In genomic region chr12:85182345-85182643, GRCm38 (mm10) we compare ENCODE assay signal across 11 mouse cellular contexts. TPM values are rescaled to one million over a fixed set of nuclear protein-coding genes. Genes with fewer than 3 reads are reported as not detected.
DNase-seq lines count a peak whose midpoint lies in the region; ATAC-seq and TF ChIP-seq lines count a peak whose summit lies in the region.
"Had no signal": no experiment of that assay in that cellular context is flagged by ENCODE, and none has a peak within 500 bp of the region (broad histone marks: within the 10 kb centered on the region; RNA-seq: fewer than 3 reads in every experiment).

No protein-coding gene starts in this region.

- no peak for ATAC-seq in stomach, embryonic 15.5 days (ENCODE audit: insufficient read depth, low FRiP score, low read depth)
- no peak for ATAC-seq in stomach, postnatal 0 days (ENCODE audit: low FRiP score, low TSS enrichment)
- no peak for ATAC-seq in limb, embryonic 15.5 days (ENCODE audit: insufficient number of reproducible peaks, low FRiP score, low TSS enrichment, low read depth)
- ATAC-seq in stomach, embryonic 16.5 days (ENCODE audit: insufficient read depth, low FRiP score), result no peak

- DNase-seq in heart, embryonic 10.5 days (ENCODE audit: low spot score), result no peak
- DNase-seq in heart, adult 8-10 months (ENCODE audit: low spot score), result no peak
- DNase-seq in stomach, postnatal 0 days (ENCODE audit: low spot score), result no peak
- DNase-seq in T-cell, adult 2 months (ENCODE audit: low spot score), result no peak
- no peak for DNase-seq in lung, postnatal 4 days
- DNase-seq: liver; thymus, adult 2 months had no signal

- no peaks in the 10 kb centered on the region for H3K9me3 ChIP-seq in heart, embryonic 10.5 days
- H3K9me3 ChIP-seq in stomach, embryonic 15.5 days, result no peaks in the 10 kb centered on the region
- H3K9me3 ChIP-seq in stomach, postnatal 0 days (ENCODE audit: control insufficient read depth, low read length), result no peaks in the 10 kb centered on the region
- H3K9me3 ChIP-seq in limb, embryonic 15.5 days, result no peaks in the 10 kb centered on the region
- no peaks in the 10 kb centered on the region for H3K9me3 ChIP-seq in stomach, embryonic 16.5 days (replicated peaks; ENCODE audit: control insufficient read depth, low read length)
- H3K9me3 ChIP-seq: megakaryocyte, embryonic 14.5 days had no signal

- no peak for TF ChIP-seq CTCF in stomach, postnatal 0 days (IDR thresholded peaks at IDR 0.05; ENCODE audit: low read depth)

- peaks cover 40% of the 10 kb centered on the region for H3K4me1 ChIP-seq in heart, embryonic 10.5 days
- peaks cover 17% of the 10 kb centered on the region for H3K4me1 ChIP-seq in stomach, embryonic 15.5 days
- no peaks in the 10 kb centered on the region for H3K4me1 ChIP-seq in stomach, postnatal 0 days (replicated peaks; ENCODE audit: control insufficient read depth, insufficient read depth)
- H3K4me1 ChIP-seq in limb, embryonic 15.5 days, result peaks cover 25% of the 10 kb centered on the region
- H3K4me1 ChIP-seq in stomach, embryonic 16.5 days (ENCODE audit: control insufficient read depth, insufficient read depth, low read length), result peaks cover 21% of the 10 kb centered on the region

- TF ChIP-seq EP300 in stomach, postnatal 0 days (optimal IDR thresholded peaks at IDR 0.05), result no peak

- H3K36me3 ChIP-seq in heart, embryonic 10.5 days, result no peaks in the 10 kb centered on the region
- H3K36me3 ChIP-seq in stomach, embryonic 15.5 days, result no peaks in the 10 kb centered on the region
- H3K36me3 ChIP-seq in stomach, postnatal 0 days (ENCODE audit: control insufficient read depth, insufficient read depth, low read length), result no peaks in the 10 kb centered on the region
- no peaks in the 10 kb centered on the region for H3K36me3 ChIP-seq in limb, embryonic 15.5 days
- H3K36me3 ChIP-seq in stomach, embryonic 16.5 days (ENCODE audit: control insufficient read depth, insufficient read depth, low read length), result no peaks in the 10 kb centered on the region

- H3K4me3 ChIP-seq in heart, embryonic 10.5 days, result no peak overlapping the region
- no peak overlapping the region for H3K4me3 ChIP-seq in stomach, embryonic 15.5 days (replicated peaks)
- H3K4me3 ChIP-seq in stomach, postnatal 0 days (ENCODE audit: low read depth, low read length), result no peak overlapping the region
- no peak overlapping the region for H3K4me3 ChIP-seq in limb, embryonic 15.5 days
- no peak overlapping the region for H3K4me3 ChIP-seq in stomach, embryonic 16.5 days (replicated peaks; ENCODE audit: low read length)
- H3K4me3 ChIP-seq: megakaryocyte, embryonic 14.5 days had no signal

- peaks cover 58% of the 10 kb centered on the region for H3K27me3 ChIP-seq in heart, embryonic 10.5 days (ENCODE audit: insufficient read depth, poor library complexity, severe bottlenecking)
- 0 out of 2 replicates have a peak, but pooled peaks cover 3% of the 10 kb centered on the region for H3K27me3 ChIP-seq in stomach, embryonic 15.5 days (replicated peaks)
- no peaks in the 10 kb centered on the region for H3K27me3 ChIP-seq in stomach, postnatal 0 days (ENCODE audit: control insufficient read depth, insufficient read depth, low read length)
- H3K27me3 ChIP-seq in limb, embryonic 15.5 days, result peaks cover 16% of the 10 kb centered on the region; the same call in 1 of the 2 replicates
- H3K27me3 ChIP-seq in stomach, embryonic 16.5 days (ENCODE audit: control insufficient read depth, insufficient read depth, low read length), result no peaks in the 10 kb centered on the region

- H3K9ac ChIP-seq in stomach, embryonic 15.5 days, result no peak overlapping the region
- no peak overlapping the region for H3K9ac ChIP-seq in stomach, postnatal 0 days (ENCODE audit: low read length)
- H3K9ac ChIP-seq in limb, embryonic 15.5 days, result no peak overlapping the region
- H3K9ac ChIP-seq in stomach, embryonic 16.5 days (ENCODE audit: low read length), result no peak overlapping the region

- 0 out of 2 replicates have a peak overlapping the region, but pooled peaks have one; percentile 0 for H3K4me2 ChIP-seq in stomach, embryonic 15.5 days
- no peak overlapping the region for H3K4me2 ChIP-seq in stomach, postnatal 0 days (replicated peaks; ENCODE audit: low read depth)
- no peak overlapping the region for H3K4me2 ChIP-seq in limb, embryonic 15.5 days
- H3K4me2 ChIP-seq in stomach, embryonic 16.5 days (ENCODE audit: low read depth, low read length), result 0 out of 2 replicates have a peak overlapping the region, but pooled peaks have one; percentile 2

- 21% methylated on average over 8 of the region's 8 CpGs for WGBS in heart, embryonic 10.5 days
- 15% methylated on average over 8 of the region's 8 CpGs for WGBS in stomach, embryonic 15.5 days
- 24% methylated on average over 8 of the region's 8 CpGs for WGBS in stomach, postnatal 0 days
- 10% methylated on average over 8 of the region's 8 CpGs for WGBS in limb, embryonic 15.5 days
- 24% methylated on average over 8 of the region's 8 CpGs for WGBS in stomach, embryonic 16.5 days

- H3K27ac ChIP-seq in heart, embryonic 10.5 days, result 0 out of 2 replicates have a peak overlapping the region, but pooled peaks have one; percentile 24
- no peak overlapping the region for H3K27ac ChIP-seq in stomach, embryonic 15.5 days
- H3K27ac ChIP-seq in stomach, postnatal 0 days (replicated peaks), result no peak overlapping the region
- H3K27ac ChIP-seq in limb, embryonic 15.5 days, result peak overlapping the region; percentile 17; the same call in 1 of the 2 replicates
- H3K27ac ChIP-seq in stomach, embryonic 16.5 days (ENCODE audit: low read length), result no peak overlapping the region

RNA-seq across cellular contexts. Expression of gene Pgf, which starts 4.7 kb away (rescaled TPM):
- 9.3 and 13.6 TPM in 2 replicates for polyA plus RNA-seq in heart, embryonic 10.5 days (2016; fragmentation: Nextera tagmentation; extraction: Ambion mirVana)
- 1 to 10 TPM; 3.7 to 5.1 (median 4.1) TPM for total RNA-seq in heart, adult 8-10 months (2022)
- polyA plus RNA-seq in stomach, embryonic 15.5 days (2015; fragmentation: Nextera tagmentation; extraction: Ambion mirVana), result 14.7 and 16.0 TPM in 2 replicates
- 3.0 and 3.5 TPM in 2 replicates for polyA plus RNA-seq in stomach, postnatal 0 days (2015; fragmentation: Nextera tagmentation; extraction: Ambion mirVana)
- 15.5 and 18.4 TPM in 2 replicates for polyA plus RNA-seq in limb, embryonic 15.5 days (2015; fragmentation: Nextera tagmentation; extraction: Ambion mirVana)
- polyA plus RNA-seq in stomach, embryonic 16.5 days (2015; fragmentation: Nextera tagmentation; extraction: Ambion mirVana), result 14.9 and 16.3 TPM in 2 replicates

RNA-seq across cellular contexts. Expression of gene Rps6kl1, which starts 31.2 kb away (rescaled TPM):
- 1.4 and 1.5 TPM in 2 replicates for polyA plus RNA-seq in heart, embryonic 10.5 days (2016; fragmentation: Nextera tagmentation; extraction: Ambion mirVana)
- 1 to 10 TPM; 1.7 to 3.5 (median 2.8) TPM for total RNA-seq in heart, adult 8-10 months (2022)
- polyA plus RNA-seq in stomach, embryonic 15.5 days (2015; fragmentation: Nextera tagmentation; extraction: Ambion mirVana), result 1.7 and 1.8 TPM in 2 replicates
- 0.65 and 0.75 TPM in 2 replicates for polyA plus RNA-seq in stomach, postnatal 0 days (2015; fragmentation: Nextera tagmentation; extraction: Ambion mirVana)
- polyA plus RNA-seq in limb, embryonic 15.5 days (2015; fragmentation: Nextera tagmentation; extraction: Ambion mirVana), result 0.53 and 0.88 TPM in 2 replicates
- 1.3 and 1.8 TPM in 2 replicates for polyA plus RNA-seq in stomach, embryonic 16.5 days (2015; fragmentation: Nextera tagmentation; extraction: Ambion mirVana)

RNA-seq across cellular contexts. Expression of gene Eif2b2, which starts 37.0 kb away (rescaled TPM):
- 71.5 and 91.3 TPM in 2 replicates for polyA plus RNA-seq in heart, embryonic 10.5 days (2016; fragmentation: Nextera tagmentation; extraction: Ambion mirVana)
- total RNA-seq in heart, adult 8-10 months (2022), result 10 to 100 TPM; 39.5 to 50.6 (median 45.2) TPM
- 76.7 and 78.1 TPM in 2 replicates for polyA plus RNA-seq in stomach, embryonic 15.5 days (2015; fragmentation: Nextera tagmentation; extraction: Ambion mirVana)
- 50.8 and 58.7 TPM in 2 replicates for polyA plus RNA-seq in stomach, postnatal 0 days (2015; fragmentation: Nextera tagmentation; extraction: Ambion mirVana)
- 79.4 and 83.8 TPM in 2 replicates for polyA plus RNA-seq in limb, embryonic 15.5 days (2015; fragmentation: Nextera tagmentation; extraction: Ambion mirVana)
- 72.9 and 82.5 TPM in 2 replicates for polyA plus RNA-seq in stomach, embryonic 16.5 days (2015; fragmentation: Nextera tagmentation; extraction: Ambion mirVana)

Comparison
In these comparisons a context has a peak if more than half of its experiments do, and no peak if none do; other contexts are left out.
1. H3K4me2 ChIP-seq: peak in stomach, embryonic 15.5 days (single experiment) and stomach, embryonic 16.5 days (single experiment); none in stomach, postnatal 0 days (single experiment) and limb, embryonic 15.5 days (single experiment).
2. H3K27ac ChIP-seq: peak in heart, embryonic 10.5 days (single experiment) and limb, embryonic 15.5 days (single experiment); none in stomach, embryonic 15.5 days (single experiment), stomach, postnatal 0 days (single experiment) and stomach, embryonic 16.5 days (single experiment).